Mouse (Mus musculus) kidney, embryonic 15.5 days (tissue): ENCODE measurements around the gene Dnah7c. TPM values are rescaled to one million over a fixed set of nuclear protein-coding genes. Genes with fewer than 3 reads are reported as not detected.
"Not testable (repeated sequence)": the region's sequence is repeated elsewhere in the genome, so short reads cannot be mapped to it uniquely, and the experiment has no call there.

Experiments used
- ATAC-seq: fragments of 200-750 bp; cut with Nextera tagmentation; replicated peaks from 2 replicates; pipeline ENCODE4 v1.8.0; 2017; ENCODE audit warnings: moderate TSS enrichment; ENCODE audit not compliant: low FRiP score
- H3K27ac ChIP-seq: fragments of 300-500 bp; sonication (generic); 2 replicates; pipeline ENCODE4 v1.5.1; 2015; ENCODE audit warnings: mild to moderate bottlenecking, inconsistent platforms
- H3K27me3 ChIP-seq: fragments of 300-500 bp; sonication (generic); 2 replicates; pipeline ENCODE4 v1.6.1; 2015; ENCODE audit warnings: inconsistent platforms
- H3K36me3 ChIP-seq: fragments of 300-500 bp; sonication (generic); 2 replicates; pipeline ENCODE4 v1.6.1; 2015; ENCODE audit warnings: inconsistent platforms
- H3K4me1 ChIP-seq: fragments of 300-500 bp; sonication (generic); 2 replicates; pipeline ENCODE4 v1.6.1; 2015; ENCODE audit warnings: inconsistent platforms
- H3K4me2 ChIP-seq: fragments of 300-500 bp; sonication (generic); 2 replicates; pipeline ENCODE4 v1.6.1; 2015; ENCODE audit warnings: moderate library complexity, mild to moderate bottlenecking, inconsistent platforms
- H3K4me3 ChIP-seq: fragments of 300-500 bp; sonication (generic); replicated peaks from 2 replicates; pipeline ENCODE4 v1.5.1; 2015; ENCODE audit warnings: mild to moderate bottlenecking, inconsistent platforms
- H3K9ac ChIP-seq: fragments of 300-500 bp; sonication (generic); 2 replicates; pipeline ENCODE4 v1.6.1; 2015; ENCODE audit warnings: mild to moderate bottlenecking, inconsistent platforms
- H3K9me3 ChIP-seq: fragments of 300-500 bp; sonication (generic); replicated peaks from 2 replicates; pipeline ENCODE4 v1.6.1; 2016; ENCODE audit warnings: inconsistent platforms
- WGBS: fragments of 180-500 bp; shearing (Covaris S2); methylation state at CpG from one replicate; pipeline ENCODE4 v1.1.7; 2015; ENCODE audit warnings: mixed read lengths; 5-methylcytosine and 5-hydroxymethylcytosine counted together
- polyA plus RNA-seq: library from polyadenylated mRNA; unstranded; fragments of >200 nt; fragmentation: Nextera tagmentation; extraction: Ambion mirVana; gene quantifications from 2 replicates; pipeline ENCODE4 v1.2.1, GENCODE M21; 2015

Dnah7c gene
- polyA plus RNA-seq, 1 experiment from 2014 or later: 0.06 TPM

DNA sequence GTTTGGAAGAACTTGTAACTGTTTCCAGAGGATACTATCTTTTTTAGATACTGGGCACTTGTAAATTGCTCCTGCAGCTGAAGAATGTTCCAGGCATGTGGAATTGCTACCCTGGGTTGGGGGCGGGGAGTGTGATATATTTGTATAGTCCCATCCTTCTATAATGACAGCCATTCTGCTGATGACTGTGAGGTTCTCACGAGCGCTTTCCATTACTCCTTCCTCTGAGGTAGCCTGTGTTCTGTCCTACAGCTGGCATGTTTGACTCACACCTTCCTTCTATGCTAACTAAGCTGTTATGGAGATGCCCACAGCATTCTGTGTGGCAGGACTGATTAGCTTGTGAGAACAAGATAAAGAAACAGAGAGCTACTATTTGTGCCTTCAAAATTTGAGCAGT is 339.2 kb downstream of the Dnah7c start:
- H3K4me2 ChIP-seq, ATAC-seq, H3K9ac ChIP-seq, H3K9me3 ChIP-seq, H3K27ac ChIP-seq, H3K4me1 ChIP-seq, H3K4me3 ChIP-seq, H3K27me3 ChIP-seq, H3K36me3 ChIP-seq: not testable (repeated sequence)
- WGBS: 73% methylated on average over 3 of the region's 3 CpGs

DNA sequence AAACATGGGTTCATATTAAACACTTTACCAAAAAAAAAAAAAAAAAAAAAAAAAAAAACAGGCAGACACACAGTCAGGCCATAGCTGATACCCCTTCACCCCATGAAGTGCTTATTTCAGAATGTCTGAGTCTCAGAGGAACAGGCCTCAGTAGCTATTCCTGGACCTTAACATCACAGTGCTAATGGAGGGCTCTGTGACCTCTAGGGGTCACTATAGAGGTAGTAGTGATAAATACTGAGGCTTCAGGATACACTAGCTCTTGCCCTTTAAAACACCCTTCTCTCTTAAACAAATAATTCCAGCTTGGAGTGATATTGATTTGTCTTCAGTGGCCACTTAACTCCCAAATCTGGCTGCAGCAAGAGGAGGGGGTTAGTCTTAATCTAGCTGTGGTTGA is 343.9 kb downstream of the Dnah7c start:
- H3K36me3 ChIP-seq, H3K9me3 ChIP-seq, H3K4me2 ChIP-seq, H3K4me1 ChIP-seq, ATAC-seq, H3K4me3 ChIP-seq, H3K9ac ChIP-seq, H3K27ac ChIP-seq, H3K27me3 ChIP-seq: not testable (repeated sequence)

DNA sequence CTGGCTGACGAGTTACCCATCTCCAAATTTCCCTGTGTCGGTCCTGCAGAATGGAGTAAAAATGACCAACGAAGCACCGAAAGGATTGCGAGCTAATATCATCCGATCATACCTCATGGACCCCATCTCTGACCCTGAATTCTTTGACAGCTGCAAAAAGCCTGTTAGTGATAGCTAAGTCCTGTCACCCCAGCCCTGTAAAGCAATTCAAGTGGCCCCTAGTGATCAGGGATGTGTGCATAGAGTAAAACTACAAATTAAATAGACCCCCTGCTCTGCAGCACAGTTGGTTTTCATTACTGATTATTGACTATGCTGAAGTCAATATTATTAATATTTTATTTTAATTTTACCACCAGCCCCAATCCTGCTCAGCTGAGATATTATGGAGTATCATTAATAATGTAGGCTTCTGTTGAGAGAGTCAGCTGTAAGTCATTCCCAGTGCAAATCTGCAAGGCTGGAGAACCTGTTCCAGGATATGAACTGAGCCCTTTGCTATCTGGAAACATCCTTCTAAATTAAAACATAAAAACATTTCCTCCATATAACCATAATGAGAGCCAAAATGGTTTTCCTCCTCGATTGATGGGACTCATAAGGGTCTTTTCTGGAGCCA is 344.8 kb downstream of the Dnah7c start:
- not testable (repeated sequence) for H3K9me3 ChIP-seq, H3K4me3 ChIP-seq, H3K9ac ChIP-seq, ATAC-seq, H3K4me2 ChIP-seq, H3K36me3 ChIP-seq, H3K27me3 ChIP-seq, H3K4me1 ChIP-seq, H3K27ac ChIP-seq
- 90% methylated on average over 7 of the region's 7 CpGs for WGBS

DNA sequence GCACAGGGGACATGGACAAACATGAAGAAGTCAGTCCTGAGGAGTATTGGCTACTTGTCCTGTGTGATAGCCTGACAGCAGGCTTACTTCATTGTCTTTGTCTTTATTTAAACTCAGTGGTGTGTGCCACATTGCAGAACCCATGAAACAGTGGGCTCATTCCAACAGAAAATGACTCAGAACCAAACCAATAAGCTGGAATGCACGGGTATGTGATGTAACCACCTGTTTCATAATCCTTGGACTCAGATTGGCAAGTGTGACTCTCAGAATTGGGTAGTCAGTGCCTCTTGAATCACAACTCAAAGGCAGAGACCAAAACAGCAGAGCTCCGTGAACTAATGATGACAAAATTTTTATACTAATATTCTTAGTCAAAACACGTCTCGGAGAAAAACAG is 356.8 kb downstream of the Dnah7c start:
- ATAC-seq, H3K4me2 ChIP-seq, H3K9me3 ChIP-seq, H3K27me3 ChIP-seq, H3K36me3 ChIP-seq, H3K4me3 ChIP-seq, H3K4me1 ChIP-seq, H3K9ac ChIP-seq, H3K27ac ChIP-seq: not testable (repeated sequence)
- 82% methylated on average over 4 of the region's 4 CpGs for WGBS

DNA sequence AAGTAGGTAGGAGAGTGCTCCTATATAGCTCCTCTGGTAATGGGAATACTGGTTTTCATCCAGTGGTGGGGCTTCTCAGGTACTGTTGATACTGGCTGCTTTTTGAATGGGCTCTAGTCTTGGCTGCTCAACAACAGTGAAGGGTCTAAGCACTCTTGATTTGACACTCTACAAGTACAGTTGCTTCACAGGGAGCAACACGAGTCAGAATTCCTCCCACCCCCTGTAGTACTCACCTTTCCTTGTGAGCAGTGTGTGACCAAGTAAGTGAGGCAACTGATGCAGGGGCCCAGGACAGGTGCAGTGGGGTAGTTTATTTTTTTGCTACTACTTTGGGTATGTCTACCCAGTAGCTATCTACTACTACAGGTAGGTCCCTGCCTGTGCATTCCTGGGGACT is 379.7 kb downstream of the Dnah7c start:
- Histone ChIP-seq H3K36me3 (peaks cover 5% of the 10 kb centered on the region; the same call in 1 of the 2 replicates), H3K9ac (no peak overlapping the region), H3K9me3 (no peaks in the 10 kb centered on the region), H3K27me3 (no peaks in the 10 kb centered on the region), H3K27ac (no peak overlapping the region), H3K4me2 (no peak overlapping the region), H3K4me3 (no peak overlapping the region), H3K4me1 (no peaks in the 10 kb centered on the region)
- WGBS: 89% methylated on average over 1 of the region's 1 CpGs
- ATAC-seq: no peak

GRCm38 (mm10) chr1:46808630-46809029 is 383.2 kb downstream of the Dnah7c start:
- not testable (repeated sequence) for H3K4me2 ChIP-seq, H3K4me3 ChIP-seq, H3K4me1 ChIP-seq, H3K27ac ChIP-seq, H3K27me3 ChIP-seq, H3K9me3 ChIP-seq, ATAC-seq, H3K9ac ChIP-seq
- peaks cover 23% of the 10 kb centered on the region; the same call in 1 of the 2 replicates for H3K36me3 ChIP-seq
- WGBS: 89% methylated on average over 4 of the region's 4 CpGs

DNA sequence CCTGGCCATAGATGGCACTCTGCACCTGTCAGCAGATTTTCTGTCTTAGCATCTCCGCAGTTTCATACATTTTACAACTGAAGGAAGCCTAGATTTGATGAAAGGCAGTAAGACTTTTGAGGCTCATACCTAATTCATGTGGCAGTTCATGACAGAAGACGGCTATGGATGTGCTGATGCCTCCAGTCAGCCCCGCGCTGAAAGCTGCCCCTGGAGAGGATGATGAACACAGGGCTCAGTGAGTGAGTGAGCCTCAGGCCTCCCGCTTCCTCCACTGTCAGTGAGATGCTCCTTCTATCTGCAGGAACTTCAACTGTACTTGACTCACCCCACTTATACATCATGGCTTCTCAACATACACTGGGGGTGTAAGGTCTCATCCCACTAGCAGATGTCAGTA is 392.5 kb downstream of the Dnah7c start:
- ATAC-seq: no peak
- WGBS: 94% methylated on average over 5 of the region's 5 CpGs

GRCm38 (mm10) chr1:46822256-46822972 is 397.0 kb downstream of the Dnah7c start:
- peaks cover 60% of the 10 kb centered on the region for H3K36me3 ChIP-seq
- WGBS: 87% methylated on average over 4 of the region's 4 CpGs

More for the DNA sequence above, 392.5 kb downstream of the Dnah7c start:
- Histone ChIP-seq H3K36me3 (peaks cover 46% of the 10 kb centered on the region), H3K27me3 (no peaks in the 10 kb centered on the region), H3K9ac (no peak overlapping the region), H3K4me2 (no peak overlapping the region), H3K9me3 (no peaks in the 10 kb centered on the region), H3K4me1 (no peaks in the 10 kb centered on the region), H3K4me3 (no peak overlapping the region), H3K27ac (no peak overlapping the region)

GRCm38 (mm10) chr1:46830066-46830843 is 404.9 kb downstream of the Dnah7c start:
- Histone ChIP-seq H3K27me3 (no peaks in the 10 kb centered on the region), H3K4me2 (no peak overlapping the region), H3K4me1 (no peaks in the 10 kb centered on the region), H3K4me3 (no peak overlapping the region), H3K27ac (no peak overlapping the region), H3K9me3 (no peaks in the 10 kb centered on the region), H3K9ac (no peak overlapping the region), H3K36me3 (peaks cover 39% of the 10 kb centered on the region)
- WGBS: 57% methylated on average over 2 of the region's 2 CpGs
- peak; percentile 84 for ATAC-seq

More at GRCm38 (mm10) chr1:46822256-46822972, 397.0 kb downstream of the Dnah7c start:
- Histone ChIP-seq H3K4me1 (no peaks in the 10 kb centered on the region), H3K9ac (no peak overlapping the region), H3K4me3 (no peak overlapping the region), H3K9me3 (no peaks in the 10 kb centered on the region), H3K4me2 (no peak overlapping the region), H3K27me3 (no peaks in the 10 kb centered on the region), H3K27ac (no peak overlapping the region)
- ATAC-seq: no peak

DNA sequence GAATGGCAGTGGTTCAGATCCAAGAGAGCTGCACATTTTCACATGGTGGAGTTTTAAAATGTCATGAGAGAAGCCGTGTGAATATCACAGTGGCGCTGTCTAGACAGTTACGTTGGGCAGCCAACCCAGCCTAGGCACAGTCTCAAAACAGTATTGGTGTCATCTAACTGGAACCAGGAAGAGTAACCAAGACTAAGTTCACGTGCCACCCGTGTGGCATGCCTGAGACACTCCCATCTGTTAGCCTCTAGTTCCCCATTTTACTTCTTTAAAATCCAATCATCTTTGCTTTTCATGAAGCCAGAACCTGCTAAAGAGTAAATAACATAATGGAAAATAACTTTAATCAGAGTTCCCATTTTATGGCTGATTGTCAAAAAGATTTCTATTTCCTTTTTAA is 406.5 kb downstream of the Dnah7c start:
- peaks cover 36% of the 10 kb centered on the region for H3K36me3 ChIP-seq
- no peaks in the 10 kb centered on the region for H3K4me1 ChIP-seq
- H3K27ac ChIP-seq: no peak overlapping the region
- no peak for ATAC-seq
- H3K9me3 ChIP-seq: no peaks in the 10 kb centered on the region
- H3K9ac ChIP-seq: no peak overlapping the region
- no peak overlapping the region for H3K4me3 ChIP-seq
- H3K27me3 ChIP-seq: no peaks in the 10 kb centered on the region
- WGBS: 93% methylated on average over 5 of the region's 5 CpGs
- no peak overlapping the region for H3K4me2 ChIP-seq

DNA sequence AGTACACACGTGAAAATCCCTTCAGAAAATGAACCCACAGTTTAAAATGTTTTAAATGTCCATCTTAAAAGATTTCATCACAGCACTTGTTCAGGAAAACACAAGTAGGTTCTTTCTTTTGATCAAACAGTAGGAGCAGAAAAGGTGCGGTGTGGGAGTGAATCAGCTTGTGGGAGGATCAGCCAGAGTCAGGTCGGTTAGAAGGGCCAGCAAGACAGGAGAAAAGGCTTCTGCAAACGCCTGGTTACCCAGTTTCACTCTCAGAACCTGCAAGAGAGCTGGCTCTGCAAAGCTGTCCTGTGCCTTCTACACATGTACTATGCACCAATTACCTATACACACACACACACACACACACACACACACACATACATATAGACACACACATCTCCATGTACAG is 418.0 kb downstream of the Dnah7c start:
- Histone ChIP-seq H3K4me3 (no peak overlapping the region), H3K36me3 (no peaks in the 10 kb centered on the region), H3K27me3 (no peaks in the 10 kb centered on the region), H3K27ac (no peak overlapping the region), H3K4me1 (0 out of 2 replicates have a peak, but pooled peaks cover 5% of the 10 kb centered on the region), H3K9me3 (no peaks in the 10 kb centered on the region), H3K9ac (no peak overlapping the region), H3K4me2 (no peak overlapping the region)
- ATAC-seq: no peak
- 42% methylated on average over 4 of the region's 4 CpGs for WGBS

DNA sequence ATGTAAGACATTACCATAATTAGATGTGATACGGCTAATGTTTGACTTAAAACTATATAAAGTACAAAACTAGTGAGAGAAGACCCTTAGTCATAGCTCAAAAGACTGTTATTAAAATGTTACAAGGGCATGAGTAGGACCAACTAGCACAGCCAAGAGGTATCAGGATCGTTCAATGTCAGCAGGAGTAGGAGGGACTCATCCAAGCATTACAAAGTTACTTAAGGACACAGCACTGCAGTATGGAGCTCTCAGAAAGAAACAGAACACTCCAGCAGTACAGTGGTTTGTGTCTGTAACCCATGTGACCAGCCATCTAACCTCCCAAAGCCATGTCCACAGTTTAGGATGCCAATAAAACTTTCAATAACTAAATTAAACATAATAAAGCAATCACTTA is 418.9 kb downstream of the Dnah7c start:
- Histone ChIP-seq H3K4me1 (0 out of 2 replicates have a peak, but pooled peaks cover 5% of the 10 kb centered on the region), H3K9ac (no peak overlapping the region), H3K27ac (no peak overlapping the region), H3K4me2 (no peak overlapping the region), H3K4me3 (no peak overlapping the region), H3K9me3 (no peaks in the 10 kb centered on the region), H3K36me3 (no peaks in the 10 kb centered on the region), H3K27me3 (no peaks in the 10 kb centered on the region)
- peak; percentile 46; the same call in 1 of the 2 replicates for ATAC-seq
- WGBS: 67% methylated on average over 2 of the region's 2 CpGs
